Mouse (Mus musculus) C2C12 (cell line): ENCODE data around the gene Hagh.

Experiments
- CTCF ChIP-seq: IDR thresholded peaks from one replicate; pipeline ENCODE4 v1.5.1; 2011; ENCODE audit not compliant: control insufficient read depth, insufficient read depth, insufficient read length
- MAX ChIP-seq: IDR thresholded peaks from one replicate; pipeline ENCODE4 v1.6.1; 2011; ENCODE audit warnings: mild to moderate bottlenecking, control low read depth
- MYOG ChIP-seq: IDR thresholded peaks from one replicate; pipeline ENCODE4 v1.6.1; 2011; ENCODE audit not compliant: control insufficient read depth, insufficient read length; ENCODE audit errors: extremely low read depth
- USF1 ChIP-seq: IDR thresholded peaks from one replicate; pipeline ENCODE4 v1.6.1; 2011; ENCODE audit warnings: low read depth, mild to moderate bottlenecking, control low read depth, moderate library complexity

DNA sequence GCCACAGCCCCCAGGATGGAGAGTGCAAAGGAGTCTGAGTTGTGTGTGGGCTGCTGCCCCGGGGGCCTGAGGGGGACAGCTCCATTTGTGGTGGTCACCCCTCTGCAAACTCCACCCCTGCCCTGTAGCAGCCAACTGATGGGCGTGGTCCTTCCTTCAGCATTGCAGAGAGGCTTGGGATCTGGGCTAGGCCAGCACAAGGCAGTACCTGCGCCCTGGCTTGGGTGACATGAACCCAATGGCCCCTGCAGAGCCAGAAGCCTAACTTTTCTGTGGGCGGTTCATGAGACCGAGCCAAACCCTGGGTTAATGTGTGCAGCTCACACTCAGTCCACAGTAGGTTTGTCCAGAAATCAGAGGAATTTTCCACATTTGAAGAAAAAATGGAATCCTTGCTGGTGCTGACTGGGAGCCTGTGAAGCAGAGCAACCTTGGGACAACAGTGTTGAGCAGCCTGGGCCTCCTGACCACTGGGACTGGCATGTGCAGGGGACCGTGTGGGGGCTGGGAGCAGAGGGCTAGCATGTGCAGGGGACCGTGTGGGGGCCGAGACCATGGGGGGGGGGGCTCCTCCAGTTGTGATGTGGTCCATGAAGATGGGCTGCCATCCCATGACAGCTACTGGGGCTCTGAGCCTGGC lies 18.0 kb downstream of the Hagh start:
- no peak for TF ChIP-seq CTCF
- TF ChIP-seq USF1, result no peak
- no peak for TF ChIP-seq MAX
- no peak for TF ChIP-seq MYOG
